Mouse (Mus musculus): ENCODE measurements around the gene Olfr1438-ps1. TPM values are rescaled to one million over a fixed set of nuclear protein-coding genes. Genes with fewer than 3 reads are reported as not detected.
"Not testable (repeated sequence)": the region's sequence is repeated elsewhere in the genome, so short reads cannot be mapped to it uniquely, and the experiment has no call there.

The Olfr1438-ps1 gene
- not detected in 2 replicates for polyA plus RNA-seq (2014; fragmentation: Nextera tagmentation; extraction: Ambion mirVana)

DNA sequence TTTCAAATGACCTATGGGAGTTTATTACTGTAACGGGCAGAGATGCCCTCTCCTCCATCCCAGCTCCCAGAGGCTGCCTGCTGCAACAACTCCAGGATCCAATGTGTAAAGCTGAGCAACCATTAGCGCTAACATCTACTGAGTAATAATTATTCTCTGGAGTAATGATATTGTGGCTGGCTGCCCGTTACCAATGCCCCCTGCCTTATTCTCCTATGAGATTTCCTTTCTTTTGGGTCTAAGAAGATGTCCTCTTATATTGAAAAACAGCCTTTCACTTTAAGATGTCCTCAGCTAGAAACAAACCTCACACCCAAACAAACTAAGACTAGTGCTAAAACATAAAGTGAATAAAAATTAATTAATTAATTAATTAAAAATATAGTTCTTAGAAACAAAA is at the start of gene Olfr1438-ps1:
Gene Olfr1438-ps1, minus strand, starts transcription at position 101 of the 400 bp plus-strand sequence.
- WGBS, result 86% methylated on average over 3 of the region's 3 CpGs
- Histone ChIP-seq H3K27me3 (ENCODE audit: control insufficient read depth, insufficient read depth, low read length) (no peaks in the 10 kb centered on the region), H3K4me2 (ENCODE audit: low read depth) (no peak within 1 kb of the TSS), H3K36me3 (ENCODE audit: control insufficient read depth, insufficient read depth, low read length) (no peaks in the 10 kb centered on the region), H3K4me1 (ENCODE audit: control insufficient read depth, insufficient read depth, low read length) (no peaks in the 10 kb centered on the region), H3K9me3 (ENCODE audit: control insufficient read depth, low read length) (no peaks in the 10 kb centered on the region), H3K4me3 (ENCODE audit: low read depth, low read length) (no peak within 1 kb of the TSS), H3K27ac (ENCODE audit: low read depth, low read length) (no peak within 1 kb of the TSS), H3K9ac (ENCODE audit: low read length) (no peak within 1 kb of the TSS)
- DNase-seq (ENCODE audit: low spot score) (no peak), ATAC-seq (ENCODE audit: insufficient read depth, low FRiP score, low TSS enrichment) (no peak)

DNA sequence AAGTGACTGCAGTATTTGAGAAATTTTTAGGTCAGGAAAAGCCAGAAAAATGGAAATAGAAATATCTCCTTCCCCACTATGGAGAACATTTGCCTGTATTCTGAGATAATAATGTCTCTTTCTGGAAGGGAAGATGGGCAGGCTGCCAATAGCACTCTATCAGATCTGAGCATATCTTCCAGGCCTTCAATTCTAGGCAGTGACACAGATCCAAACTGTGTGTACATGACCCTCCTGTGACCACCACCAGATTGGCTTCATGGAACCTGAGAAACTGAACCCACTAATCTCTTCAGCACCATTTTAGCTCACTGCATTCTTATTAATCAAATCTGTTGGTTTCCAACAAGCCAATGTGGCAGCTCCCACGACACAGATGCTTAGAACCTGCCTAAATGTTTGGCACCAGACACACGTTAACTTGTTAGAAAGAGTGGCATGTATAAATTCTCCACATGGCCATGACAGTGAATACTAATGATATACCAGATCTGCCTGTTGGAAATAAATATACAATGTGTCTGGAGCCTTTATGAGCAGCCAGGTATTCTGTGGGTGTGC is 38.8 kb upstream of the Olfr1438-ps1 start:
- Histone ChIP-seq H3K27me3 (ENCODE audit: control insufficient read depth, insufficient read depth, low read length) (no peaks in the 10 kb centered on the region), H3K4me3 (ENCODE audit: low read depth, low read length) (no peak overlapping the region), H3K4me1 (ENCODE audit: control insufficient read depth, insufficient read depth, low read length) (no peaks in the 10 kb centered on the region), H3K27ac (ENCODE audit: low read depth, low read length) (no peak overlapping the region), H3K9ac (ENCODE audit: low read length) (no peak overlapping the region), H3K36me3 (ENCODE audit: control insufficient read depth, insufficient read depth, low read length) (no peaks in the 10 kb centered on the region), H3K9me3 (ENCODE audit: control insufficient read depth, low read length) (no peaks in the 10 kb centered on the region), H3K4me2 (ENCODE audit: low read depth) (no peak overlapping the region)
- no peak for ATAC-seq (ENCODE audit: insufficient read depth, low FRiP score, low TSS enrichment)
- DNase-seq (ENCODE audit: low spot score), result no peak
- 69% methylated on average over 2 of the region's 2 CpGs for WGBS

DNA sequence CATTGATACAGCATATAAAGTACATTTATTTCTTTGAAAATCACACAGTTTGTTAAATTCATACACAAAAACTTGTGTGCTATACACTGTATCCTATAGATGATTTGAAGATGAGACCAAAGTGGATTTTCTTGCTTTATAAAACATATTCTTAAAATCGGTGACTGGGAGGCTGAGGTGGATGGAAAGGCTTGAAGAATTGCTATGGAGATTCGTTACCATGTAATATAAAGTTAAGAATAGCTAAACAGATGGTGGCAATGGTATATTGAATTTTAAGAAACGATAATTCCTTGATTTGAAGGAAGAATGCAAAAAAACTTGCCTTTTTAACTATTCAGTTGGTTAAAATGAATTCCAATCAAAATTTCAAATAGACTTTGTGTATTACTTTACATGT is 37.3 kb upstream of the Olfr1438-ps1 start:
- Histone ChIP-seq H3K27ac (ENCODE audit: low read depth, low read length) (no peak overlapping the region), H3K4me3 (ENCODE audit: low read depth, low read length) (no peak overlapping the region), H3K27me3 (ENCODE audit: control insufficient read depth, insufficient read depth, low read length) (no peaks in the 10 kb centered on the region), H3K4me2 (ENCODE audit: low read depth) (no peak overlapping the region), H3K4me1 (ENCODE audit: control insufficient read depth, insufficient read depth, low read length) (no peaks in the 10 kb centered on the region), H3K9me3 (ENCODE audit: control insufficient read depth, low read length) (no peaks in the 10 kb centered on the region), H3K36me3 (ENCODE audit: control insufficient read depth, insufficient read depth, low read length) (no peaks in the 10 kb centered on the region), H3K9ac (ENCODE audit: low read length) (no peak overlapping the region)
- ATAC-seq (ENCODE audit: insufficient read depth, low FRiP score, low TSS enrichment), result no peak
- no peak for DNase-seq (ENCODE audit: low spot score)
- 79% methylated on average over 3 of the region's 3 CpGs for WGBS

DNA sequence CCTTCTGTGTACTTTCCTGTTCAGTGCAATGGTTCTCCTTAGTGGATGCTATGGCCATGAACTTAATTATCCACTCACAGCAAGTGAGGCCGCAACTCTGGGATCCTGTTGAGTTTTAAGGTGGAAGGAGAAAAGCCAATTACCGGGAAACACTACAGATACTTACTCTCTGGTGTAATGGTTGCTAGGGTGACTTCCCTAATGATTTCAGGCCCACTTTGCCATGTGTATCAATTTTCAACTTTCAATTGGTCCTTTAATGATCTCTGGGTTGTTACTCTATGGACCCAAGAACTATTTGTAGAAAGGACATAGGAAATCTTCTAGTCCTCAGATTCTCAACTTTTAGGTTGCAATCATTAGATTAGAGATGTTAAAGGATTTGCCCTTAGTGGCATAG is 10.7 kb downstream of the Olfr1438-ps1 start, which contains the start of gene Olfr1437:
Gene Olfr1437, minus strand, starts transcription at position 101 of the 400 bp plus-strand sequence.
- 83% methylated on average over 2 of the region's 2 CpGs for WGBS
- Histone ChIP-seq H3K36me3 (ENCODE audit: control insufficient read depth, insufficient read depth, low read length) (no peaks in the 10 kb centered on the region), H3K4me3 (ENCODE audit: low read depth, low read length) (no peak within 1 kb of the TSS), H3K27ac (ENCODE audit: low read depth, low read length) (no peak within 1 kb of the TSS), H3K4me2 (ENCODE audit: low read depth) (no peak within 1 kb of the TSS), H3K9me3 (ENCODE audit: control insufficient read depth, low read length) (no peaks in the 10 kb centered on the region), H3K4me1 (ENCODE audit: control insufficient read depth, insufficient read depth, low read length) (no peaks in the 10 kb centered on the region), H3K9ac (ENCODE audit: low read length) (no peak within 1 kb of the TSS), H3K27me3 (ENCODE audit: control insufficient read depth, insufficient read depth, low read length) (no peaks in the 10 kb centered on the region)
- ATAC-seq (ENCODE audit: insufficient read depth, low FRiP score, low TSS enrichment) (no peak), DNase-seq (ENCODE audit: low spot score) (no peak)

DNA sequence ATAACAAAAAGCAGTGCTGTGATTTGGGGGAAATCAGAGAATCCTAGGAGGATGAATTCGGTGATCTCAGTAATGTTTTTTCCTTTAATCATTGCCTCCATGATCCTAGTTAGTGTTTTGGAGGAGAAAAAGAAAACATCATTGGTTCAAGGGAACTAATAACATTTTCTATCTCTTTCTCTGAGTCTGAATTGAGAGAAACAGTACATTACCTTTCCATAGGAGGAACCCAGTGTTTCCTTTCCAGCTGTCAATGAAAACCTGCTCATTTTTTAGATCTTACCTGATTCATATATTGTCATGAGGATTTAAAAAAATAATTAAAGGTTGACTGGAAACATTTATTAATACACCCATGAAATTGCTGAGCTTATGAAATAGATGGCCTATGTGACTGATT is 36.7 kb downstream of the Olfr1438-ps1 start, which contains the start of gene Olfr1436:
Gene Olfr1436, minus strand, starts transcription at position 101 of the 400 bp plus-strand sequence.
- not testable (repeated sequence) for H3K27me3 ChIP-seq (ENCODE audit: control insufficient read depth, insufficient read depth, low read length); H3K4me2 ChIP-seq (ENCODE audit: low read depth); H3K4me1 ChIP-seq (ENCODE audit: control insufficient read depth, insufficient read depth, low read length); DNase-seq (ENCODE audit: low spot score); H3K9me3 ChIP-seq (ENCODE audit: control insufficient read depth, low read length); ATAC-seq (ENCODE audit: insufficient read depth, low FRiP score, low TSS enrichment); H3K4me3 ChIP-seq (ENCODE audit: low read depth, low read length); H3K27ac ChIP-seq (ENCODE audit: low read depth, low read length); H3K36me3 ChIP-seq (ENCODE audit: control insufficient read depth, insufficient read depth, low read length); H3K9ac ChIP-seq (ENCODE audit: low read length)
- 83% methylated on average over 1 of the region's 1 CpGs for WGBS

DNA sequence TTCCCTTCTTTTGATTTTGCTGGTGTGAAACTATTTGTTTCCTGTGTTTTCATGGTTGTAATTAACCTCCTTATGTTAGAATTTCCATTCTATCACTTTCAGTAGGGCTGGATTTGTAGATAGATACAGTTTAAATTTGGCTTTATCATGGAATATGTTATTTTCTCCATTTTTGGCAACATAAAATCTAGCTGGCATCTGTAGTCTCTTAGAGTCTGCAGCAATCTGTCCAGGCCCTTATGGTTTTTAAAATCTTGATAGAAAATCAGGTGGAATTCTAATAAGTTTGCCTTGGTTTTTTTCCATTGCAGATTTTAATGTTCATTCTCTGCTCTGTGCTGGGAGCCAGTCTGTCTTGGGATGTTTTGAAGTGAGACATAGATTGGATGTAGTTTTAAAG is 42.7 kb downstream of the Olfr1438-ps1 start:
- Histone ChIP-seq H3K9ac (ENCODE audit: low read length) (no peak overlapping the region), H3K4me3 (ENCODE audit: low read depth, low read length) (no peak overlapping the region), H3K27ac (ENCODE audit: low read depth, low read length) (no peak overlapping the region), H3K4me2 (ENCODE audit: low read depth) (no peak overlapping the region), H3K9me3 (ENCODE audit: control insufficient read depth, low read length) (no peaks in the 10 kb centered on the region; the same call in 1 of the 2 replicates), H3K27me3 (ENCODE audit: control insufficient read depth, insufficient read depth, low read length) (no peaks in the 10 kb centered on the region), H3K36me3 (ENCODE audit: control insufficient read depth, insufficient read depth, low read length) (no peaks in the 10 kb centered on the region), H3K4me1 (ENCODE audit: control insufficient read depth, insufficient read depth, low read length) (no peaks in the 10 kb centered on the region)
- DNase-seq (ENCODE audit: low spot score) (no peak), ATAC-seq (ENCODE audit: insufficient read depth, low FRiP score, low TSS enrichment) (no peak)

DNA sequence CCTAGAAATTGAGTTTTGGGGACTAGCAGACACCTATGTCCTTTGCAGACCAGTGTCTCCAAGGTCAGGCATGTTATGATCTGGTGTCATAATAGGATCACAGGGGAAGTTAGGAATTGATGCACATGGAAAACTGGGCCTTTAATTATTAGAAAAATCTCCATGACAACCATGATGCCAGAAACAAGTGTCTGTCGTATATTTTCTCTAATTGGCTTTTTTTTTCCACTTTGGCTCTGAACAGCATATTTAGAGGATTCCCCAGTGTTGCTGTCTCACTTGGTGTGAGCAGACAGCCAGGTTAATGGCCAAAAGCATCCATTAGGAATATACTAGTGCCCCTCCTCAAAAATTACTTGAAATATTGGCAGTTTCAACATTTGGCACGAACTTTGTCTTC is 56.2 kb downstream of the Olfr1438-ps1 start, which contains the start of gene Olfr1434:
Gene Olfr1434, plus strand, starts transcription at position 301 of the 400 bp plus-strand sequence.
- ATAC-seq (ENCODE audit: insufficient read depth, low FRiP score, low TSS enrichment) (no peak), DNase-seq (ENCODE audit: low spot score) (no peak)
- H3K4me3 ChIP-seq (ENCODE audit: low read depth, low read length), result no peak within 1 kb of the TSS
- WGBS, result 80% methylated on average over 2 of the region's 2 CpGs
- no peaks in the 10 kb centered on the region for H3K4me1 ChIP-seq (ENCODE audit: control insufficient read depth, insufficient read depth, low read length)
- no peak within 1 kb of the TSS for H3K27ac ChIP-seq (ENCODE audit: low read depth, low read length)
- H3K36me3 ChIP-seq (ENCODE audit: control insufficient read depth, insufficient read depth, low read length), result no peaks in the 10 kb centered on the region
- H3K27me3 ChIP-seq (ENCODE audit: control insufficient read depth, insufficient read depth, low read length), result no peaks in the 10 kb centered on the region
- no peaks in the 10 kb centered on the region for H3K9me3 ChIP-seq (ENCODE audit: control insufficient read depth, low read length)
- no peak within 1 kb of the TSS for H3K9ac ChIP-seq (ENCODE audit: low read length)
- H3K4me2 ChIP-seq (ENCODE audit: low read depth), result no peak within 1 kb of the TSS

Other genes with a start within 250 kb of the Olfr1438-ps1 start
- gene Olfr1426, start 243.9 kb downstream of the Olfr1438-ps1 start, polyA plus RNA-seq (2014; fragmentation: Nextera tagmentation; extraction: Ambion mirVana), result not detected in 2 replicates
- gene Olfr1427, start 232.6 kb downstream of the Olfr1438-ps1 start, polyA plus RNA-seq (2014; fragmentation: Nextera tagmentation; extraction: Ambion mirVana), result not detected in 2 replicates
- gene Olfr1428, start 220.0 kb downstream of the Olfr1438-ps1 start, polyA plus RNA-seq (2014; fragmentation: Nextera tagmentation; extraction: Ambion mirVana), result not detected in 2 replicates
- not detected in 2 replicates for gene Olfr76, start 212.7 kb downstream of the Olfr1438-ps1 start, polyA plus RNA-seq (2014; fragmentation: Nextera tagmentation; extraction: Ambion mirVana)
- gene Olfr1555-ps1, start 165.8 kb downstream of the Olfr1438-ps1 start, polyA plus RNA-seq (2014; fragmentation: Nextera tagmentation; extraction: Ambion mirVana), result not detected in 2 replicates
- gene Olfr1431, start 135.3 kb downstream of the Olfr1438-ps1 start, polyA plus RNA-seq (2014; fragmentation: Nextera tagmentation; extraction: Ambion mirVana), result not detected in 2 replicates
- gene Olfr1432, start 103.3 kb downstream of the Olfr1438-ps1 start, polyA plus RNA-seq (2014; fragmentation: Nextera tagmentation; extraction: Ambion mirVana), result not detected in 2 replicates
- not detected in 2 replicates for gene Olfr262, start 94.3 kb downstream of the Olfr1438-ps1 start, polyA plus RNA-seq (2014; fragmentation: Nextera tagmentation; extraction: Ambion mirVana)
- gene Olfr235, start 74.9 kb downstream of the Olfr1438-ps1 start, polyA plus RNA-seq (2014; fragmentation: Nextera tagmentation; extraction: Ambion mirVana), result not detected in 2 replicates
- gene Olfr1434, start 56.1 kb downstream of the Olfr1438-ps1 start, polyA plus RNA-seq (2014; fragmentation: Nextera tagmentation; extraction: Ambion mirVana), result not detected in 2 replicates
- gene Olfr1436, start 36.8 kb downstream of the Olfr1438-ps1 start, polyA plus RNA-seq (2014; fragmentation: Nextera tagmentation; extraction: Ambion mirVana), result not detected in 2 replicates
- not detected in 2 replicates for gene Olfr1437, start 10.8 kb downstream of the Olfr1438-ps1 start, polyA plus RNA-seq (2014; fragmentation: Nextera tagmentation; extraction: Ambion mirVana)
- not detected in 2 replicates for gene Olfr1440, start 51.4 kb upstream of the Olfr1438-ps1 start, polyA plus RNA-seq (2014; fragmentation: Nextera tagmentation; extraction: Ambion mirVana)
- gene Olfr1441, start 81.5 kb upstream of the Olfr1438-ps1 start, polyA plus RNA-seq (2014; fragmentation: Nextera tagmentation; extraction: Ambion mirVana), result not detected in 2 replicates
- gene Pfpl, start 92.0 kb upstream of the Olfr1438-ps1 start, polyA plus RNA-seq (2014; fragmentation: Nextera tagmentation; extraction: Ambion mirVana), result not detected in 2 replicates
- 1.1 and 1.2 TPM in 2 replicates for gene Mpeg1, start 124.9 kb upstream of the Olfr1438-ps1 start, polyA plus RNA-seq (2014; fragmentation: Nextera tagmentation; extraction: Ambion mirVana)
- 60.1 and 71.8 TPM in 2 replicates for gene Dtx4, start 165.5 kb upstream of the Olfr1438-ps1 start, polyA plus RNA-seq (2014; fragmentation: Nextera tagmentation; extraction: Ambion mirVana)
- 22.5 and 24.5 TPM in 2 replicates for gene Fam111a, start 209.8 kb upstream of the Olfr1438-ps1 start, polyA plus RNA-seq (2014; fragmentation: Nextera tagmentation; extraction: Ambion mirVana)